Mouse (Mus musculus): ENCODE measurements around the gene T2.

DNA sequence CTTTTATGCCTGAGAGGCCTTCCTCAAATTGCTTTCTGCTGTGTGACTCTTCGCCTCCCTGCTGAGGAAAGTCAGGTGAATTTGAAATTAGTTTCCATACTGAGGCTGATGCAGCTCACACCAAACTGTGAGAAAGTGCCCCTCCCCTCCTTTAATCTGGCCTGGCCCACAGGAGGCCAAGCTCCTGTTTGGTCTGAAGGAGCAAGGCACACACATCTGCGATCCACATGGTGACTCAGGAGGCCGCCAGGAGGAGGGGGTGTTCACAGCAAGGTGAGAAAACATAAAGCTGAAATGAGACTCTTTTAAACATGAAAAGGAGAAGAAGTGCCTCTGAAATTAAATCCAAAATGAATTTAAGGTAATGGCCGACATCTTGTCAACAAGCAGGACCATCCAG is 40.6 kb downstream of the T2 start:
- TF ChIP-seq CTCF (IDR thresholded peaks at IDR 0.05; ENCODE audit: control insufficient read depth, insufficient read depth, insufficient replicate concordance, low read depth, low read length) (no peak), POLR2A (IDR thresholded peaks at IDR 0.05; ENCODE audit: control insufficient read depth, low read depth, low read length) (no peak)

Data from testis, adult 2 months (tissue).